15 mouse cellular contexts compared by ENCODE assay signal in genomic region chr10:17683852-17684428, GRCm38 (mm10). TPM values are rescaled to one million over a fixed set of nuclear protein-coding genes. Genes with fewer than 3 reads are reported as not detected.
DNase-seq lines count a peak whose midpoint lies in the region.
"Had no signal": no experiment of that assay in that cellular context is flagged by ENCODE, and none has a peak within 500 bp of the region (broad histone marks: within the 10 kb centered on the region; RNA-seq: fewer than 3 reads in every experiment).

No protein-coding gene starts in this region.

- H3K79me2 ChIP-seq in macrophage (ENCODE audit: inconsistent target) = no peaks in the 10 kb centered on the region

- WGBS in macrophage (ENCODE audit: missing documents) = 10% methylated on average over 6 of the region's 6 CpGs

- H3K4me3 ChIP-seq in macrophage (ENCODE audit: inconsistent target) = peak overlapping the region; percentile 17
- H3K4me3 ChIP-seq: embryonic facial prominence, embryonic 15.5 days; forebrain, embryonic 15.5 days; stomach, embryonic 15.5 days had no signal

- intact Hi-C loops in heart, postnatal 36 days (cut with DNase I) = no loop called here

- peak overlapping the region; percentile 41 for H3K27ac ChIP-seq in macrophage
- H3K27ac ChIP-seq: embryonic facial prominence, embryonic 15.5 days; forebrain, embryonic 15.5 days; stomach, embryonic 15.5 days had no signal

- DNase-seq in spleen, postnatal 36 days (ENCODE audit: low spot score in 2 of 2) = peak; percentile 45 to 58
- no peak for DNase-seq in spleen, adult 18-20 months
- DNase-seq in induced T-regulatory cell, adult 2 months (ENCODE audit: low read depth) = peak; percentile 78
- DNase-seq in yolk sac, embryonic 10.5 days (ENCODE audit: low spot score) = peak; percentile 82
- DNase-seq in frontal cortex, postnatal 10 days (ENCODE audit: low spot score in 2 of 2) = no peak
- DNase-seq in heart, postnatal 36 days = no peak
- no peak for DNase-seq in retina, embryonic 14.5 days (ENCODE audit: low spot score)
- DNase-seq: cerebellum, postnatal 14 days; heart, postnatal 10 days; kidney, adult 18-20 months; lung, postnatal 10 days had no signal

- no peaks in the 10 kb centered on the region for H3K36me3 ChIP-seq in macrophage (ENCODE audit: inconsistent target)
- H3K36me3 ChIP-seq: embryonic facial prominence, embryonic 15.5 days; forebrain, embryonic 15.5 days; stomach, embryonic 15.5 days had no signal

RNA-seq across cellular contexts. Expression of gene Cited2, which starts 39.1 kb away (rescaled TPM):
- 100 to 1,000 TPM in 3 of 26 experiments, 10 to 100 TPM in 23; 24.2 to 198 (median 48.9) TPM for total RNA-seq in macrophage (2018; cell fraction: chromatin; rRNA removed)
- 100 to 1,000 TPM in 20 of 26 experiments, 10 to 100 TPM in 6; 69.0 to 524 (median 187) TPM for total RNA-seq in macrophage (2018; cell fraction: cytosol; rRNA removed)
- 100 to 1,000 TPM in 21 of 26 experiments, 10 to 100 TPM in 5; 65.3 to 260 (median 137) TPM for total RNA-seq in macrophage (2018; cell fraction: nucleus; rRNA removed)
- polyA plus RNA-seq in macrophage (2018) = 47.4 to 105 TPM (median 66.6 TPM) in 3 replicates
- total RNA-seq in heart, postnatal 36 days (2021) = 10 to 100 TPM; 53.2 to 62.9 TPM

Comparison
In these comparisons a context has a peak if more than half of its experiments do, and no peak if none do; other contexts are left out.
1. DNase-seq: peak in spleen, postnatal 36 days (2 of 2), induced T-regulatory cell, adult 2 months (single experiment) and yolk sac, embryonic 10.5 days (single experiment); none in spleen, adult 18-20 months (0 of 2), frontal cortex, postnatal 10 days (0 of 2), heart, postnatal 36 days (0 of 2) and retina, embryonic 14.5 days (single experiment).